Mouse (Mus musculus) R1 (cell line): Measurements from ENCODE around the gene Msrb3.

Source experiments
- DNase-seq: peaks from one replicate; pipeline ENCODE4 v3.0.0-alpha.2; 2018; ENCODE audit warnings: low read depth, low spot score

The Msrb3 gene

DNA sequence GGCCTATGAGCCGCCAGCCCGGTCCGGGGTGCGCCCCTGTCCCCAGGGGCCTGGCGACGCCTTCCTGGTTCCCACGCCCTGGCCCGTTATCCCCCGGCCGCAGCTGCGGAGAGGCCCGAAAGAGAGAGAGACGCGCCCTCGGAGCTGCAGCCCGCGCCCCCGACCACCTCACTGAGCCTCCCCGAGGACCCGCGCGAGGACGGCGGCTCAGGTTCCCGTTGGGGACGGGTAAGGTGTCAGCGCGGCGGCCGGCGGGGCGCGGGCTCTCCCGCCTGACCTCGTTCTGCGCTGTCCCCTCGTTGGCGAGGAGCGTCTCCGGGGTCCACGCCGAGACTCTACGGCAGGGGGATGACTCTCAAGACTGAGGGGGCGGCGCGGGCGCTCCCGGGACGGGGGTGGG, 544 bp downstream of the Msrb3 start:
- DNase-seq: no peak

DNA sequence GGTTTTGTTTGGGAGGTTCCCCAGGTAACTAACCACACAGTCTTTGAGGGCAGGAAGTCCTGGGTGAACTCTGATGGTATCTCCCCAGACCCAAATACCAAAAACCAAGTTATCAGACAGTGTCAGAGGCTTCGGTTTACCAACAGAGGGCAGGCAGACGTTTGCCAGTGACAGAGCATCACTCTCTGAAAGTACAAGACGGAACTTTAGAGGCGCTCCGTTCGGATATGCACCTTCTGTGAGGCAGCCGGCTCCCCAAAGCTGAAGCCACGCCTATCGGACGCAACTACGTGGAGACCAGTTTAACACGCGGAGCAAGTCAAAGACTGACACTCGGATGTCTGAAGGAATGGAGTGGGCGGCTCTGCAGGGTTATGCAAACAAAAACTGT, 3.0 kb downstream of the Msrb3 start:
- no peak for DNase-seq

DNA sequence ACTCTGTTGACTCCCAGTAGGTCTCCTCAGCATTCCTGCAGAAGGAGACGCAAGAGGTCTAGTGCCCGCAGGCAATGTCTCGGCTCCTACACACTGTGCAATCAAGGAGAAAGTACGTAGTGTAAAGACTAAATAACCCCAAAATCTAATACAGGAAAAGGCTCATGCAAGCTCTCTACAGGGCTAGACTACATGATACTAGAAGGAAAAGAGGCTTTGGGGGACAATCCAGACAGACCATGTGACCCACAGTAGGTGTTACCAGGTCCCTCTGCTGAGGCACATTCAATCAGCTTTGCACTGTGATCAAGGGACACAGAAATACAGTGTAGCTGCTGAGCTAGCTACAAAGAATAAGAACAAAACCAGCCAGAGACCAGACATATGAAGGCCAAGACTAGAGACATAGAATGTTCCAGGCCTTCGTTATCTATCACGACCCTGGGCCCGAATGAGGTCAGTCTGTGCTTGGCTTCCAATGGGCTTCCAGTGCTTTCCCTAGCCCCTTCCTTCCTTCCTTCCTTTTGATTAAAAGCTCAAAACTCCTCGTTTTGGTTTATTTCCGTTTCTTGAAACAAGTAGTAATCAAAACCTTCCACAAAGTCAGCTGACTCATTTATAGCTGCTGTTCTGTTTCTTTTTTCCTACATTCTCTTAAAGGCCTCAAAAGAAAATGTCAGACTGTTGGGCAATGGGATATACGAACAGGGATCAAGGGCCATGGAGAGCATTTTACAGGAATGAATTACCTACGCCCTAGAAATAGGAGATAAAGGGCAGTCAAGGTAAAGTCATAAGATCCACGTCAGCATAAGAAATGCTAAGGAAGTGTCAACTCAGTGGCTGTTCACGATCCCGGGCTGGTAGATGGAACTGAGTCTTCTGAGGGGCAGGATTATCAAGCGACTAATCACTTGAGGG, 3.7 kb downstream of the Msrb3 start:
- no peak for DNase-seq

DNA sequence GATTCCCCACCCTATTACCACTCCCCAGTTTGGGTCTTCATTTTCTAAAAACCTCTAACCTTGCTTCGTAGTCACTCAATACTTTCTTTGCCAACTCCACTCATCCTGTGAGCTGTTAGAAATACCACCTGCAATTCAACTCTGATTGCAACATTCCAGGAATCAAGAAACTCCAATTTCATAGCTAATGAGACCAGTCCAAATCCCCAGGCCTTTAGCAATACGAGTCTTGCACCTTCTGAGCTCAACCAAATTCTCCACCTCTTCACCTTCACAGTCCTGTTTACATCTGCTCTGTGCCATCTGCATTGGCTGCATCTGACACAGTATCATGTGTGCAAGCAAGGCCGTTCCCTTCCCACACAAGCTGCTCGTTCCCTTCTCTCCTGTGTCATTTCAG, 5.0 kb downstream of the Msrb3 start:
- no peak for DNase-seq

- no peak for DNase-seq
Measured at GRCm38 (mm10) chr10:120891131-120891530, 7.8 kb downstream of the Msrb3 start.

DNA sequence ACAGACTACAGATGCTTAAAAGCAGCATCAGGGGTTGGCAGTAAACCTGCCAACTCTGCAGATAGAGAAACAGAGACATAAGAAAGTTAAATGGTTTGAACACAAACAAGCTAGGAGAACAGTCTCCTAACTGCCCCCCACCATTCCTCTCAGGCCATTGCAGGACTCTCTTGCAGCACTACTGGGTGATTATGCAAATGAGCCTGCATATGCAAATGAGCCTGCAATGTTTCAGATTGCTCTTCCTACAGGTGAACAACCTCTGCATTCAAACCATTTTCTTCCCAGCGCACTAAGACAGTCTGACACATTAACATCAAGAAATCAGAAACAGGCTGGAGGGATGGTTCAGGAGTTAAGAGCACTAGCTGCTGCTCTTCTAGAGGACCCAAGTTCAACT, 8.3 kb downstream of the Msrb3 start:
- no peak for DNase-seq

GRCm38 (mm10) chr10:120888531-120888930, 10.4 kb downstream of the Msrb3 start:
- peak; percentile 74 for DNase-seq

- DNase-seq: no peak
Measured at GRCm38 (mm10) chr10:120884220-120884619, 14.7 kb downstream of the Msrb3 start.

DNA sequence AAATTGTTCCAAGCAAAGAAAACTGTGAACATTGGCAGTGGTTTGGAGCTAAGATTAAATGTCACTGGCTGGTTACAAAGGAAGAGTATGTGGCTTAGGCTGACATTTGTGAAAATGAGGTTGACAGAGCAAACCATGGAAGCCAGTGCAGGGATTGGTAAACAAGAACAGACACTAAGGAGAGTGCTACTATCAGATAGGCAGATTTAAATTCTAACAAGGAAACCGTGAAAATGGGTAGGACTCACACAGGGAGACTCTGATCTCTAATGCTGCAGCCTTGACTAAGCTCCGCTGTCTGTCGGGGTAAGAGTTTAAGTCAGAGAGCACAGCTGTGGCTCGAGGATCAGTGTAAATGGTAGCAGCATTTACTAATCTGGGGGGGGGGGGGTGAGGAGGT, 15.2 kb downstream of the Msrb3 start:
- DNase-seq: no peak

DNA sequence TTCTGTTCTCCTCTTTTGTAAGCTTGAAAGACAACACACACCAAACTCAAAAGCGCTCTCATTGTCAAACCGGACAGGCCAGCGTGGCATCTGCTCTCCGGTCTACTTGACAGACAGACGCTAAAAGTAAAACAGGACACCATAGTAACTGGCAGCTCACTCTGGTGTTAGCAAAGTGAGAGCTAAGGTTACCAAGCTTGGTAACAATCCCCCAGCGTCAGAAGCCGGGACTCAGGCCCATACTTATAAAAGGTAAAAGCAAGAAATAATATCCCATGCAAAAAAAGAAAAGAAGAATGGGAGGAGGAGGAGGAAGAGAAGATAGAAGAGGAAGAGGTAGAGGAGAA, 15.9 kb downstream of the Msrb3 start:
- no peak for DNase-seq

DNA sequence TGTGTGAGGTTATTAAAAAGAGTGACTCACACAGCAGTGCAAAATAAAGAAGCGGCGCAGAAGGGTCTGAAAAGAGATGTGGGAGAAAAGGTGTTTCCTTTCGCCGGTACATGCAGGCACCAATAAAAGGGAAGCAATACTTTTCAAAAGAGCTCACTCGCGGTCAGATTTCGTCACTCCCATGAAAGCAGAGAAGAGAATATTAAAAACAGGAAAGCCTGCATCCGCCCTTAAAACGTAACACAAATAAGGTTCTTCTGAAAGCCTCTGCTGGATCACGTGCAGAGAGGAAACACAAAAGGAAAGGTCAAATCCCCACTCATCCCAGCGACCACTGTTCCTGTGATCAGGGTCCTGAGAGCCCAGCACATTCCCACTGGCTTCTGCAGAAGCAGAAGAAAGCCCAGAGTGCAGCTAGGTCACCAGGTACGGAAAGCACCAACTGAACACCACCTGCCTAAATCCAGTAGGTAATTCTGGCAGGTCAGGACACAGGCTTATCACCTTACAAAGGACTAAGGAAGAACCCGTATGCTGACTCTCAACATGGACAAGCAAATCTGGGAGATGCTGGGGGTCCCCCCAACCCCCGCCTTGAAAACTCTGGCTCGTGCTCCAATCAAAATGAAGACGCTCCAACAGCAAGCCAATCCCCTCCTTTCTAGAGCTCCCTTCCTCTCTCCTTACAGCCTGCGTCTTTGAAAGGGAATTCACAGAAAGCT, 16.4 kb downstream of the Msrb3 start:
- DNase-seq: no peak

DNA sequence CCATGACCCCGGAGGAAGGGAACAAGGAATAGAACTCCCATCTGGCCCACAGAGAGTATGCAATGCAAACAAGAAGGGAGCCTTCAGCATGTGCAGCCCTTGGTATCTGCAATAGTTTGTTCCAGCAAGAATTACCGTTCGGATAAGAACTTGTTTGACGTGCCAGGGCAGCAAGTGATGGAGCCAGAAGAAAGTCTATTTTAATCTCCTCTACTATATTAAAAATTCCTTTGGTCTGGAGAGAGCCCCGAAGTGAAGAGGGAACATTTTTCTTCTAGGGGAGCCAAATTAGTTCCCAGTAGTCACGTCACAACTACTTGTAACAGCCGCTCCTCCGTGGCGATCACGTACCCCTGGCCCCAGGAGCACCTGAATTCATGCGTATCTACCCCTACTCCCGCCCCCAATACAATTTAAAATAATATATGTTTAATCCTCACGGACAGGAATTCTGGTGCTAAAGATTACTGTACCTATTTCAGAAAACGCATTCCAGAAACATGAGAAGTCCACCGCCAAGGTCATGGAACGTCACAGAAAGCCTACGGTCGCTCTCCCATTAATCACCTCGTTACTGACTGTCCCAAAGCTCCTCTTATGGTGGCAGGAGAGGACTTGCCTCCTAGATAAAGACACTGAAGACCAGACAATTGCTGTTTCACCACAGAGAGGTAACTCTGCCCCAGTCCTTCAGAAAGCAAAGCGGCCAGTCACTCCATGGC, 22.2 kb downstream of the Msrb3 start:
- DNase-seq: no peak

GRCm38 (mm10) chr10:120875672-120876463, 23.0 kb downstream of the Msrb3 start:
- peak; percentile 87 for DNase-seq

DNA sequence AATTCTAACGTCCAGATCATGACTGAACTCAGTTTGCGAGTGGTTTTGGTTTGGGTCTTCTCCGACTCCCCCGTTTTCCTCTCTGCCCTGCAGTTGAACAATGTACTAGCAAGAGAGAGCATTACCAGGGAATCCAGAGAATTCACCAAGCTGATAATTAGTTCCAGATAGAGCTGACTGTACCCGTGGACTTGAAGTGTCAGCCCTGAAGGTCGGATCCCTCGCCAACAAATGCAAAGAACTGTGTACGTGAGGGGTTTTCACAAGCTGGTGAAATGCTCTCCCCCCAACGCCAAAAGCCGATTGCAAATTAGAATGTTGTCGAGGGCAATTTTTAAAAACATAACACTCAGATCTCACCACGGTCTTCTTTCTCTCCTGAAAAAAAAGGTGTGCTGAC, 24.6 kb downstream of the Msrb3 start:
- no peak for DNase-seq

GRCm38 (mm10) chr10:120873646-120874201, 25.2 kb downstream of the Msrb3 start:
- DNase-seq: no peak

DNA sequence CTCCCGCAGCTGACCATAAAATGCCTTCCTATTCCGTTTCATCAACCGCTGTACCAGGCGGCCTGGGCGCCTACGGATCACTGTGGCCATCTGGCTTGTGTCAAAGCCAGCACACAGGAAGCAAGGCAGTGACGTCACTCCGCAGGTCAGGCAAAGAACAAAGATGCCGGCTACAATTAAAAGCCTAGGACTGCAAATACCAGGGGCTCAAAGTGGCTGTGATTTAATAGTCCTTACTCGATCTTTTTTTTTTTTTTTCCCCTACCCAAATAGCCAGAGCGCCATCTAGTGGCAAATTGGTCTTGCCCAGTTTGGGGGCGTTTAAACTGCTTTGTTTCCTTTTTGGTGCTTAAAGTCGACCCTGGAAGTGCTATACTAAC, 26.4 kb downstream of the Msrb3 start:
- peak; percentile 71 for DNase-seq

GRCm38 (mm10) chr10:120871630-120872482, 27.0 kb downstream of the Msrb3 start:
- peak; percentile 25 for DNase-seq

- peak; percentile 15 for DNase-seq
Measured at GRCm38 (mm10) chr10:120871096-120871495, 27.8 kb downstream of the Msrb3 start.

DNA sequence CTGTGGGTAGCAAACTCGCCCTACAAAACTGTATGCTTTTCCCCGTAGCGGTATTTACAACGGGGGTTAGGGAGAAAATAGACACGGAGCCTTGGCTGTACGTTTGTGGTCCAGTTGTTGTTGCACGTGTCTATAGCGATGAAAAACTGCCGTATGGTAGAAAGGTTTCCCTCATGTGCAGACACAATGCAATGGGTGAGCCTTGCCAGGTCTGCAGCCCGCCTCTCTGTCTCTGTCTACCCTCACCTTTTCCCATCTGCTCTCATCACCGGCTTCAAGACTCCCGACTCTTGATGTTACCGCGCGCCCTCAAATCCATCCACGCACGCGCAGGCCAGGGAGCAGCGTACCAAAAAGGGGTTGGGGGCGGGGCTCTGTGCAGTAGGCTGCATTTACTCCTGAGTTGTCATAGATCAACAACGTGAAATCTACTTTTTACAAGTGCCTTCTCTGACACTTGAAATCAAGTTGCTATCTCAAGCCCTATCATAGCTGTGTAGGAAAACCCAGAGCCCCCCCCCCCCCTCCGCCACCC, 29.6 kb downstream of the Msrb3 start:
- DNase-seq: peak; percentile 77

DNA sequence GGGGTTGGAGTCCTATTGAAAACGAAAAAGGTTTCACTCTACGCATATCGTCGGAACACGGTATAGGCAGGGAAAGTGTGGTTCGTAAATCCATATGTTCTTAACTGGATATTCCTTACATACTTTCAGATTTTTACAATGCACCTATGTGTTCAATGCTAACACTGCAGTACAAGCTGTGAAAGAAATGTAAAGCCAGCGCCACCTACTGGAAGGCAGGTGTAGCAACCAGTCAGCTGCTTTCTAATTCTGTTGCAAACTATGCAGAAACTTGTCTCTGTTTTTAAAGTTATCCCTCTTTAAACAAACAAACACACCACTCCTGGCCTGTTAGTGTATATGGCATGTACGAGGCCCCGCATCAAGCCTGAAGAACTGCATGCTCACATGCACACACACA, 34.5 kb downstream of the Msrb3 start:
- DNase-seq: peak; percentile 68
